Mouse (Mus musculus): ENCODE measurements at regions not wholly inside any gene's neighbourhood (a gene's known extent, or its start where the extent isn't known, plus 50 kb on each side); places are given as distances from the start of the nearest gene placed in this dataset.

- no peak for DNase-seq (ENCODE audit: low spot score in 2 of 2)
Observed at GRCm38 (mm10) chr13:116619105-116619504, 309.6 kb upstream of the Isl1 start.

GRCm38 (mm10) chr13:116596346-116596745 lies 286.9 kb upstream of the Isl1 start:
- DNase-seq (ENCODE audit: low spot score in 2 of 2), result no peak

- DNase-seq (ENCODE audit: low spot score in 2 of 2), result no peak
Observed at GRCm38 (mm10) chr13:116595512-116595911, 286.0 kb upstream of the Isl1 start.

- DNase-seq (ENCODE audit: low spot score in 2 of 2), result no peak
Observed at GRCm38 (mm10) chr13:116575958-116576335, 266.5 kb upstream of the Isl1 start.

GRCm38 (mm10) chr13:116575274-116575957 lies 265.9 kb upstream of the Isl1 start:
- no peak for DNase-seq (ENCODE audit: low spot score in 2 of 2)

- DNase-seq (ENCODE audit: low spot score in 2 of 2), result no peak
Observed at GRCm38 (mm10) chr13:116555053-116555452, 245.6 kb upstream of the Isl1 start.

GRCm38 (mm10) chr13:116535211-116535610 lies 225.7 kb upstream of the Isl1 start:
- peak in 1 of 2 experiments; percentile 21 for DNase-seq (ENCODE audit: low spot score in 2 of 2)

- DNase-seq (ENCODE audit: low spot score in 2 of 2), result no peak
Observed at GRCm38 (mm10) chr13:116533163-116533562, 223.7 kb upstream of the Isl1 start.

GRCm38 (mm10) chr13:116528289-116528688 lies 218.8 kb upstream of the Isl1 start:
- no peak for DNase-seq (ENCODE audit: low spot score in 2 of 2)

- DNase-seq (ENCODE audit: low spot score in 2 of 2), result no peak
Observed at GRCm38 (mm10) chr13:116527037-116527436, 217.5 kb upstream of the Isl1 start.

GRCm38 (mm10) chr13:116523713-116524303 lies 214.3 kb upstream of the Isl1 start:
- no peak for DNase-seq (ENCODE audit: low spot score in 2 of 2)

- DNase-seq (ENCODE audit: low spot score in 2 of 2), result peak in 1 of 2 experiments; percentile 3
Observed at GRCm38 (mm10) chr13:116514640-116515311, 205.3 kb upstream of the Isl1 start.

- no peak for DNase-seq (ENCODE audit: low spot score in 2 of 2)
Observed at GRCm38 (mm10) chr13:116514256-116514639, 204.8 kb upstream of the Isl1 start.

GRCm38 (mm10) chr13:116512398-116512797 lies 202.9 kb upstream of the Isl1 start:
- no peak for DNase-seq (ENCODE audit: low spot score in 2 of 2)

GRCm38 (mm10) chr13:116508213-116508811 lies 198.8 kb upstream of the Isl1 start:
- DNase-seq (ENCODE audit: low spot score in 2 of 2), result no peak

- no peak for DNase-seq (ENCODE audit: low spot score in 2 of 2)
Observed at GRCm38 (mm10) chr13:116497659-116498414, 188.3 kb upstream of the Isl1 start.

- DNase-seq (ENCODE audit: low spot score in 2 of 2), result no peak
Observed at GRCm38 (mm10) chr13:116495641-116496040, 186.2 kb upstream of the Isl1 start.

- no peak for DNase-seq (ENCODE audit: low spot score in 2 of 2)
Observed at GRCm38 (mm10) chr13:116489420-116489819, 179.9 kb upstream of the Isl1 start.

- no peak for DNase-seq (ENCODE audit: low spot score in 2 of 2)
Observed at GRCm38 (mm10) chr13:116474611-116475010, 165.1 kb upstream of the Isl1 start.

- DNase-seq (ENCODE audit: low spot score in 2 of 2), result no peak
Observed at GRCm38 (mm10) chr13:116461757-116462156, 152.3 kb upstream of the Isl1 start.

All from layer of hippocampus, adult 18-20 months (tissue).